Mouse (Mus musculus): ENCODE results near the gene Snai1.

Snai1 gene

DNA sequence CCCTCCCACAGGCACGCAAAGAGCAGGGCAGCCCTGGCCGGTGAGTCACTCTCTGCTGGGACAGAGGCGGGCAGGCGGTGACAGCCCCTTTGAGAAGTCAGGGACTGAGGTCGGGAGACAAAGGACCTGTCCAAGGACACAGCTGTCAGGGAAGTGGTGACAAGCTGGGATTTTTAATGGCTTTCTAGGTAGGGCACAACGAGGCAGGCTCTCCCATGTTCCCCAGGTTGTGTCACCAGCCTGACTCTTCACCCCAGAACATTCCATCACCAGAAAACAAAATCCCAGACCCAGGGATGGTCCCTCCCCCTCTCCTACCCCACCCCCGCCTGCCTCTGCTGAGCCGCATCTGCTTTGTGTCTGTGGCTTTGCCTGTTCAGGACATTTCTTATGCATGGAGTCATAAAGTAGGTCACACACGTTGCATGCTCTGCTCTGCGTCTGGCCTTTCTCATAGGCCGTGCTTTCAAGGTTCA, 15.0 kb downstream of the Snai1 start:
- peak; percentile 38 for DNase-seq

DNA sequence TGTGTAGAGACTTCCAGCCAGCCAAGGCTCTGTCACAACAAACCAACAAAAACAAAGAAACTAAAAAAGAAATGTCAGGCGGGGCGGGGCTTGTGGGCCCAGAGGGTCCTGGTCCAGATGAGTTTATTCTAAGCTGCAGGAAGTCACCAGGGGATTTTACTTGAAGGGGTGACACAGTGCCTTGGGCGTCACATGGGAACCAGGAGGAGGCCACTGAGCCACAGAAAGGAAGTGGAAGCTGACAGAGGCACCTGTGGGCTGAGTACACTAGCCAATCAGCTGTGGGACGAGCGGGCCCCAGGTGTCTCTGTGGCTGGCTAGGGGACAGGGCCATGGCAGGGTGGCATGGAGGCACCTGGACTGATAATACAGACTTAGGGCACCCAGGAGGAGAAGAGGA, 17.8 kb downstream of the Snai1 start:
- DNase-seq: peak; percentile 57

DNA sequence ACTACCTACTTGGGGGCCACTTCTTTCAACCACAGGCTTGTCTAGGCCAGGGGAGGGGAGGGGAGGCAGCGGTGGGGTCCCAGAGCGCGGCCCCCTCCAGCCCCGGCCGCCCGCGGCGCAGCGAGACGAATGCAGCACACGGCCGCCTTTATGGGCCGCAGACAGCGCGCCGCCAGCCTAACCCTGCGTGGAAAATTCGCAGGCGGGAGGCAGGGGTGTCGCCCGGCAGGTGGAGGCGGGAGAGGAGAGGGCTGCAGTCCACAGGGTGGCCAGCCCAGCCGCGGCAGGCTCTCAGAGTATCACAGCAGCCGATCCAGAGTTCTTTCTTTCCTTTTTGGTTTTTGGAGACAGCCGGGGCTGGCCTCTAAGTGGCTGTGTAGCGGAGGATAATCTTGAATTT, 21.4 kb downstream of the Snai1 start:
- no peak for DNase-seq

DNA sequence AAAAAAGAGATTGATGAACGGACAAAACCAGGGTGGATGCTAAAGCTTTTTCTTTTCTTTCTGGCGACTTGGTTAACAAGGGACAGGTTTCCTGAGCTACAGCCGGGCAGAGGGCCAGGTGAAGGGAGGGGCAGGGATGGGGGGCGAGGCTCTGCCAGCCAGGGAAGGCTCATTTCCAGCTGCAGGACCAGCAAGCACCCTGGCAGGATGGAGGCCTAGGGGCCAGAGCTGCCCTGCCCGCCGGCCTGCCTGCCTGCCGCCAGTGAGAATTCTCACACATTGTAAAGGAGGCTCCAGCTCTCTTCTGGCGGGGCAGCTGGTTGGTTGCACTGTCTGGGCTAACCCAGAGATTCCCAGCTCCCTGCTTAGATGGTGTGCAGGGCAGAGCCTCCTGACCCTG, 24.1 kb downstream of the Snai1 start:
- no peak for DNase-seq

DNA sequence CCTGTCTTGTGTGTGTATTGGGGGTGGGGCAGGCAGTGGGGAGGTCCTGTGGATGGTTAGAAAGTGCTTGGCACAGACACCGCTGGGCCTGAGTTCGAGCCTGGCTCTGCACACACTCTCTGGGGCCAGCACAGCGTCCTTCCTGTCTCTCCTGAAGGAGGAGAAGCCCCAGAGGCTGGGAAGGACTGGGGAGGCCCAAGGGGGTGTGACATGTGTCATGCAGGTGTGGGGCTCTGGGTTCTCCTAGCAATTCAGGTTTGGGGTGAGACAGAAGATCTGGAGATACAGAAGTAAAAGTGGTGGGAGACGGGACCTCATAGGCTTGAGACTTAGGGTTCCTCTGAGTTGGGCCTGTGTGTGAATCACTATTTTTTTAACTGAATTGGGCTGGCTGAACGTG, 25.0 kb downstream of the Snai1 start:
- DNase-seq: no peak

DNA sequence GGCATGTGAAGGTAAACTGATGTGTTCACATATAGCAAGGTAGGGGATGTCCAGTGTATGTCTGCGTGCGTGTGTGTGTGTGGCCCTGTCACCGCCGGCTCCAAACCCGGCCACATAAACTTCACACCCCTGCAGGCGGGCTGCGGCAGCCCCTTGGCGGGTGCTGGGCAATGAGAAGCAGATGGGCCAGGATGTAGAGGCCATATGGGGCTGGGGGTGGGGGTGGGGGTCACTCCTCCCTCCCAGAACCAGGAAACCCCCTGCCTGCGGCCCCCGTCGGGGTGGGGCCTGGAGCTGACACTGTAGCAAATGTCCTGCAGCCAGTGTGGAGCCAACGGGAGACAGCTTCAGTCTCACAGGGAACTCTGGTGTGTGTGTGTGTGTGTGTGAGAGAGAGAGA, 25.7 kb downstream of the Snai1 start:
- DNase-seq: no peak

DNA sequence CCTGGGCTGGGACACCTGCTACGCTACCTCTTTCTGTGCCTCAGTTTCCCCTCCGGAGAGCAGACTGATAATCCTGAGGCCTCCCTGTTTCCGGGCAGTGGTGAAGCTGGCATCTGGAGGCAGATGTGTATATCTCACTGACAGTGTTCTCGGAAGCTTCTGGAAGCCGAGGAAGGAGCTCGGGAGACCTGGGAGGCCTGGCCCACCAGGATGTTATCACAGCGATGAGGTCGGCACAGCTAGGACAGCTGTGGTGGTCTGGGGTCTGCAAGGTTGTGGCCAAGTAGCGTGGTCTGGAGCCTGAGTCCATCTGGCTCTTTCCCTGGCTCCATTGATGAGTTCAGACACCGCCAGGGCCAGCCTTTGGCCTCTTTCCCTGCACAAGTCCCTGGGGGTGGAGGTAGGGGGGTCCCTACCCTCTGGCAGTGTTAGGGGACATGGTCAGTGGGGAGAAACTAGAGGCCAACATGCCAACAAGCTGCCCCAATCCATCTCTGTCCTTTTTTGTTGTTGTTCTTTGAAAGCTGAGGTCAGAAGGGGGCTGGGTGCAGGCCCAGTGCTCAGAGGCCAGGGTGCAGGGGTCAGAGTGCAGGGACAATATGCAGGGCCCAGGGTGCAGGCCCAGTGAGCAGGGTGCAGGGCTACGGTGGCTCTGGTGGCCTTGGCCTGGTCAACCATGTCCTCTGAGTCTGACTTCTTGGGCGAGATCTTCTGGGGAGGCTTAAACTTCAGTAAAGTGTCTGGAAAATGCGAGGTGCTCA, 26.7 kb downstream of the Snai1 start:
- no peak for DNase-seq

DNA sequence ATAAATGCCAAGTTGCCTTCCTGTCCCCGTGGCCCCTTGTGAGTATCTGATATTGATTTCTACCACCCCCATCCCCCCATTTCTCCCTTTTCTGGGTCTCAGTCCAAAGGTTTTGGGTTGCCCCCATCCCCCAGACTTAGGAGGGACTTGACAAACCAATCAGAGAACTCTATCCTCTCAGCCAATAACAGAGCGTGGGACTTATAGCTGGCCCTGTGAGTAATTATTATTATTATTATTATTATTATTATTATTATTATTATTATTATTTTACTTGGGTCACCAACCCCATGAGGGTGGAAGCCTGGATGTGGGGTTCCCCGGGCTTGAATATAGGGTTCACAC, 27.3 kb downstream of the Snai1 start:
- no peak for DNase-seq

DNA sequence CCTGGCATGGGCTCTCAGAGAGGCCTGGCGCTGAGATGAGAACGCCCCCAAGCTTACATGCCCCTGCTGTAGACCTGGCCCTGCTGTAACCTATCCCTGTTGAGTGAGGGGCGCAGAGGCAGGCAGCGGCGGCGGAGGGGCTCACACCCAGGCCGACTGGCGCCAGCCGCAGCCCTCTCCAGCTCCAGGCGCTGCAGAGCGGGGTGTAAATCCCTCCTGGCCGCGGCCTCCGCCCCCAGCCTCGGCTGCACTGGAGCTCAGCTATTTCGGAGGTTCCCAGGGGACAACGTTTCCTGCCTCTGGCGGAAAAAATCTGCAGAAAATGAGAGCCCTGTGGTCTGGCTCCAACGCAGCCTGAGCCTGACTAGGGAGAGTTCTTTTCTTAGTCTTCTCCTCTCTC, 27.7 kb downstream of the Snai1 start:
- no peak for DNase-seq

DNA sequence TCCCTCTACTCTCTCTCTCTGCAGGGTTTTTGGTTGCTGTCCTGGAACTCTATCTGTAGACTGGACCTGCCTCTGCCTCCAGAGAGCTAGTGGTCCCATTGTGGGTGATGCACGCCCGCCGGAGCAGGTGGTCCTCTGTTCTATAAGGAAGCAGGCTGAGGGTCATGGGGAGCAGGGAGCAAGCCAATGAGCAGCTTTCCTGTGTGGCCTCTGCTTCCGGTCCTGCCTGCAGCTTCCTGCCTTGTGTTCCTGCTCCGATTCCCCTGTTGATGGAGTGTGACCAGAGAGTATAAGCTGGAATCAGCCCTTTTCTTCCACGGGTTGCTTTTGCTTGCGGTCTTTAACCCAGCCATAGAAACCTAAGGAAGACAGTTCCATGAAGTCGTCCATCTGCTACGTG, 30.1 kb downstream of the Snai1 start:
- DNase-seq: no peak

DNA sequence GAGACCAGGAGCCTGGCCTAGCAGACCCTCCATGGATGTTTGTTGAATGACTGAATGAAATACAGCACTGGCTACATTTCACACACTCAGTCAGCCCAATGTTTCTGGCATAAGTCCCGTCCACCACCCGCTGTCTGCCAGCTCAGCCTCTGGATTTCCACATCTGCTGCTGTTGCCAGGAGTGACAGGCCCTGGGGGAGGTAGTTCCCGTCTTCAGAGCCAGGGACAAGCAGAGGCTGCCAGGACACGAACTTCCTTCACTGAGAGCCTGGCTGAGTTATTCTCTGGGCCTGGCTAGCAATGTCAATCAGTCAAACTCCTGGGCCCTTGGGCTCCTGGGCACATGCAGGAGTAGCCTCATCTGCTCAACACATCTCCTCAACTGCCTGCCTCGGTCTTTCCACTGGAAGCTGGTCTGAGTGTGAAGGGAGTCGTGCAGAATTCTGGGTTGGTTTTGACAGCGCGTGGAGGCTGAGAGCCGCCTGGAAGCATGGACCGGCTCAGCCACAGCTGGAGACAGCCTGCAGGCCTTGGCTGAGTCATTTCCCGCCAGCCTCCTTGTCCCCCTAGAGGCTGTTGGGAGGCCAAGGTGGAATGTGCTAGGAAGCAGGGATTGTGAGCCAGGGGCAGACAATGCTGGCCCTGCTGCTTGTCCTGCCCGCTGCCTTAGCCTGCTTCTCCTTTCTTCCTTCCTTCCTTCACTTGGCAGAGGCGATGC, 32.1 kb downstream of the Snai1 start:
- no peak for DNase-seq

DNA sequence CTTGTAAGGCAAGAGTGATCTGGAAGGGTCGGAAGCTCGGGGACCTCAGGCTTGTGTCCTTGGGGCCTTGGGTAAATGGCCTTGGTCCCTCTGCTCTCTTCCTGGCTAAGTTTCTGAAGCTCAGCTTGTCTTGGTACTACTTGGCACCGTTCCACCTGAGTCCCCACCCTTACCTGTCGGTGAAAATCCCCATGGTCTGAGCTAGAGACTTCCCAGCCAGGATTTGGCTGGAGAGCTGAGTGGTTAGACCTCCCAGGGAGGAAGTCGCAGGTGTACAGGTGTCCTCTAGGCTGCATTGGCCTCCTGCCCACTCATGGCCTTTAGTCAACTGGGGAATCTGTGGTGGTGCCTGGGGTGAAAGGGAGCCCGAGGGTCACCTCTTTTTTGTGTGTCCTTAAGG, 32.8 kb downstream of the Snai1 start:
- DNase-seq: no peak

DNA sequence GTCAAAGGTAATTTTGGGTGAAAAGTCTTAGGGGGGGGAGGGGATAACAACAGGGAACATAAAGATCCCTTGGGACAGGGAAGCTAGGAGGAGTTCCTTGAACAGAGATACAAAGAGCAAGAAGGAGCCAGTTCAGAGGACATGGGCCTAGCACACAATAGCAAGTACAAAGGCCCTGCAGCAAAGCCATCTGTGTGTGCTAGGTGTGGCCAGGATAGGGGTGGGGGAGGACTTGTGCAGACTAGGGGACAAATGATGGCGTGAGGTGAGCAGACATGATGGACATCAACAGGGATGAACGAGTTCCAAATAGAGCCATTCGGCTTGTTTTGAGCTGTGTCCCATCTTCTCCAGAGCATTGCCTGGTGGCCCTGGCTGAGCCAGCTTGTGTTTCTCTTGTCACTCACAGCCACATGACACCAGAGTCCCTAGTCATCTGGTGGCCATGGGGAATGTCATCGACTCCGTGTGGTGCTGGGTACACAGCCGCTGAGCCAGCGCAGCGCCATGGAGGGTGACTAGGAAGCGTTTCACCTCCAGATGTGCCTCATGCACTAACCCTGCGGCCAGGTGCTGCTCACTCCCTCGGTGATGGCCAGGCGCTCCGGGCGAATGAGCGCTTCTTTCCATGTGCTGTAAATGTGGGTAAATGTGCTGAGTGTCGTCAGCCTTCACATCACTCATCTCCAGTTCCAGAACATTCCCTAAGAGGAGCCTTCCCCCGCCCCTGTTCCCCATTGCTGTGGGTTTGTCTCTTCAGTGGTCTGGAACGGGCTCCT, 33.6 kb downstream of the Snai1 start:
- DNase-seq: no peak

DNA sequence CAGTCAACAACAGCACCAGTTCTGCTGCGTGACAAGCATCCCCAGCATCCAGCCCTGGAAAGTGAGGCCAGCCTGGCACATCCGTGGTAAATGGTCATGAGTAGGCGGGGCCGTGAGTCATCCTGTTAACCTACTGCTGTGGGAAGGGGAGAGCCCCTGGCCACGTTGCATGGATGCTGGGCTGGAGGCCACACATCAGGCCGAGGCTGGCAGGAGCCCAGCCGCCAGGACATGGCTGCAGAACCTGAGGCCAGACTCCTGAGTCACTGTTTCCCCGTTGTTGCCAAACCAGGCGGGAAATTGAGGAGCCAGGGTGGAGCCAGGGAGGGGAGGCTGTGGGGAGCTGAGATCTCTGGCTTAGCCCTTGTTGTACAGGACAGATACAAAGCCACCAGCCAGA, 36.8 kb downstream of the Snai1 start:
- DNase-seq: no peak

DNA sequence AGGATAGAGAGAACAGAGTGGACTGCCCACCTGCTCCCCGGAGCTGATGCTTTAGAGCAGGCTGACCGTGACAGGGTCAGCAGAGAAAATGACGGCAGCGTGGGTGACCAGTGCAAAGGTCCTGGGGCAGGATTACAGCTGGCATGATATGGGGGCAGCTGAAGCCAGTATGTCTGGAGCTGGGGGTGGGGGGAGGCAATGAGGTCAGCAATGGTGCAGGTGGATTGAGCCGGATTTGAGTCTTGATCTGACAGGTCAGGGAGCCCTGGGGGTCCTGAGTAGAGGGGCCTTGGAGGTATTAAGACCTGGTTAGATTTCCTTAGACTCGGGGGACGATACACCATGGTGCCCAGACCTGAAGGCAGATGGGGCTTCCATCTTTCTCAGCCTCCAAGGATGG, 37.6 kb downstream of the Snai1 start:
- DNase-seq: no peak

DNA sequence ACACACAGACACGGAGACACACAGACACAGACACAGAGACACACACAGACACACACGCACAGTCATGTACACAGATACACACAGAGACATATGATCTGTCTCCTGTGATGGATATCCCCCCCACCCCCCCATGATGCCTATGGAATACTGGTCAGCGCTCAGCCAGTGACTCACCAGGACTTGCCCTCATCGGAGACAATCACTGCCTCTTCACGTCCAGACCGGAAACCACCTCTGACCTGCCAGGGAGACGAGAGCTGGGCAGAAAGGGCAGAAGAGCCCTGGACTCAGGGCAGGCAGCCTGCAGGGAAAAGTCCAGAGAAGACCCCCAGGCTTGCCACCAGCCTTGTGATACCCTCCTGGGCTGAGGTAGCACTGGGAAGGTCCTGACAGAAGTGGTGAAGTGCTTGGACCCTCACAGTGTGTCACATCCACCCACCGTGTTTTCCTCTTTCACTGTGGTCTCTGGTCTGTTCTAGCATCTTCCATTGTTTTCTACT, 38.2 kb downstream of the Snai1 start:
- DNase-seq: no peak

DNA sequence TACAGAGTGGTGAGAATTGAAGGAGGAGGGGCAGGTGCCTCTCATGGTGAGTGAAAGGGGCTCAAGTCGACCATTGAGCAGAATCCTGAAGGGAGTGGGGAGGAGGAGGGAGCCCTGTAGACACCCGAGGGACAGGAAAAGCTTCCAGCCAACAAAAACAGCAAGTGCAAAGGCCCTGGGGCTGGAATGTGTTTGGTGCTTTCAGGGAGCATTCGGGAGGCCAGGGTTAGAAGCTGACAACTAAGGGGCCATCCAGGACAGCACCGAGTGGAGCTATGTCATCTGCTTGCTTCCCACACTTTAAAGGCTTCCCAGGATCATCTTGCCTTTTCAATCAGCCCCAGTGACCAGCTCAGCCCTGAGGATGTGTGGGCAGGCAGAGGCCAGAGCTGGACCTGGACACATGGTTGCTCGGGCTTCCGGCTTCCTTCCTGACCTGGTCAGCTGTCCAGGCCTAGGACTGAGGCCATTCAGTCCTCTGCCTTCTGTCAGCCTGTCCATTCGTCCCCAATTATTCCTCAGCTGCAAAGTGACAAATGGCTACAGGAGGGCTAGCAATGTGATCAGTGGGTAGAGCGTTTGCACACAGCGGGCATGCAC, 39.3 kb downstream of the Snai1 start:
- no peak for DNase-seq

DNA sequence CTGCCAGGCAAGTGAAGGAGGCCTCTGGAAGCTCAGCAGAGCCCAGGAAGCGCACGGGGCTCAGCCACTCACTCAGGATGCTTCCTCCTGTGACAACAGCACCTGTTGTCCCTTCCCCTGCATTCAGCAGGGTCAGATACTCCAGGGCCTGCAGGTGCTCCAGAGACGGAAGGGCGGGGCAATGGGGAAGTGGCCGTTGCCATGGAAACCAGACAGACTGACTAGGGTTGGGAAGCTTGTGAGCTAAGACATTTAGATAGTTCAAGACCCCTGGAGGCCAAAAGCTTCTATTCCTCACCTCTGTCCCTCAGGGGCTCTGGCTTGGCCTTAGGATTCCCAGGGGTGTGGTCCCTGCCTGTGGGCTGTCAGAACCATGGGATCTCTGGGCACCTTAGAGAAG, 40.5 kb downstream of the Snai1 start:
- peak; percentile 69 for DNase-seq

DNA sequence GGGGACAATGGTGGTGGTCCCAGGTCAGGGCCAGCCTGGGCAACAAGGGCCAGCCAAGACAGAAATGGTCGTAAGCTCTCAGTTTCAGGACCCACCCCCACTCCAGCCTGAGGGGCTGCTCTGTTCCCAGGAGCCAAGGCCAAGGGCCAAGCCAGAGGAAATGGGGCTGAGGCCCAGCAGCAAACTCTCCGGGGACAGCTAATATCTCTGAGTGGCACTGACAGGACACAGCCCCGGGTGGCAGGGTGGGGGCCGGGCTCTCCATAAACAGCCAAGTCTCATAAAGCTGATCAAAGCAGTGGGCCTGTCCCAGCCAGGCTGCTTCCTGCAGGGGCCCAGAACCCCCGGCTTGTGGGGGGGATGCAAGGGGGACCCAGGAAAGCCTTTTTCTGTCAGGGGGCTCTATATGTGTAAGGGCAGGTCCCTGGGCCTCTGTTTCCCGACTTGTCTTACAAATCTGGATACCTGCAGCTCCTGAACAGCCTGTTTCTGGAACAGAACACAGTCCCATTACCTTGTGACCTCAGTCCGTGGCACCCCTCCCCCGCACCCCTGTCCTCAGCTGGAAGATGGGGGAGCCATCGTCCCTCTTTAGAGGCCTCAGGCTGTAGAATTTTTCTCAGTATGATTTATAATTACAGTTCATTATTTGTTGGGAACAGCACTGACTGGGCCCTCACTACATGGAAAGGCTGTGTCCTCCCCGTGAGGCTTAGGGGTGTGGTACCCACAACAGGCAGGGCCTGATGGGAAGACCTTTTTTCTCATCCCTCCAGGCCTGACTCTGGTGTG, 45.4 kb downstream of the Snai1 start:
- no peak for DNase-seq

DNA sequence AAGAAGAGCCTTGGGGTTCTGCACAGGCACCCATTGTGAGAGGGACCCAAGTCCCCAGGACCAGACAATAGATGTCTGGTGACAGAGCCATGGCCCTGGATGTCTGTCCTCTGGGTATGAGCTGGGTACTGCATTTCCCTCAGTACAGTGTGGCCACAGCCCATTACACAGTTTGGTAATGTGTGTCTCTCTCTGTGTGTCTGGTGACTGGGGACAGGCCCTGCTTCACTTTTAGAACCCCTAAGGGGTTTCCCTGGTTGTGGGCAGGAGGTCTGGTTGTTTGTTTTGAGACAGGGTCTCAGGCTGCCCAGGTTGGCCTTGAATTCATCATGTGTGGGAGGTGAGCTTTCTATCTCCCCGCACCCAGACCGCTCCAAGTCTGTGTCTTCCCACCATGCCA, 47.3 kb downstream of the Snai1 start:
- no peak for DNase-seq

DNA sequence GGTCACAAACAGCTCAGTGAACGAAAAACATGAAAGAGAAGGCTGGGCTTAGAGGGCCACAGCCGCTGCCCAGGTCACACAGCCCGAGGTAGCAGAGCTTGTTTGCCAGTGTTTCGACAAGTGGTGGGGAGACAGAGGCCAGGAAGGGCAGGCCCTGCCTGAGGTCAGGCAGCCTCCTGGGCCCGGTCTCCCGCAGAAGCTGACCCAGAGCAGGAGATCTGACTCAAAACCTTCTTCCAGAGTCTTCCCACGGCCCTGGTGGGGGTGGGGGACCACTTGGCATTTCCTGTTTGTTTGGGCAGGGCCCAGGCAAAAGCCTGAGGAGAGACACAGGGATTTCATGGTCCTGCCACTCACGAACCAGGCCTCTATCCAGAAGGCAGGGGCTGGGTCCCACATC, 48.0 kb downstream of the Snai1 start:
- no peak for DNase-seq

DNA sequence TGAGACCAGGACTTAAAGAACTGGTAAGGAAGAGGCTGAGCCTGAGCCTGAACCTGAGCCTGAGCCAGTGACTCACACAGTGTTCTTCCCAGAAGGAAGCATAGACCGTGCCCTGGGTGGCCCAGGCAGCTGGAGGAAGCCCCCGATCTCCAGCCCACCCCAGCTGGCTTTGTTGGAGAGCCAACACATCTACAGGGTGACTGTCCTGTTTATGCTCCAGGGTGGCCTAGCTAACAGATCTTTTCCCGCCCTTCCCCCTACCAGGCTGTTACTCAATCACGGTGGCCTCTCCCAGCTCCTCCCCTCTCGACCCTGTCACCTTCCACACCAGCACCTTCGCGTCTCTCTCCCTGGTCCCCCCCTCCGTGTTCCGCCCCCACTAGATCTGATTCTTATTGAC, 49.0 kb downstream of the Snai1 start:
- no peak for DNase-seq
